Mouse (Mus musculus) monocyte, adult 2 months (primary cell): ENCODE results near the gene Hspa1b.
"Not testable (repeated sequence)": the region's sequence is repeated elsewhere in the genome, so short reads cannot be mapped to it uniquely, and the experiment has no call there.

Experiments
- DNase-seq, 2 experiments: peaks; one replicate each; pipeline ENCODE4 v3.0.0; 2022; ENCODE audit warnings: low spot score in 2 of 2, low read depth in 1 of 2

The Hspa1b gene

GRCm38 (mm10) chr17:34982328-34982727 is 23.3 kb upstream of the Hspa1b start:
- no peak for DNase-seq

- DNase-seq: peak; percentile 84 to 88
Measured at GRCm38 (mm10) chr17:34981690-34982180, 22.7 kb upstream of the Hspa1b start, which contains the start of gene Lsm2. Gene Lsm2 (plus strand): TSS chr17:34981862.

GRCm38 (mm10) chr17:34980655-34981054 is 21.6 kb upstream of the Hspa1b start:
- DNase-seq: no peak

GRCm38 (mm10) chr17:34979631-34980030 is 20.6 kb upstream of the Hspa1b start:
- no peak for DNase-seq

- DNase-seq: no peak
Measured at GRCm38 (mm10) chr17:34978239-34978638, 19.2 kb upstream of the Hspa1b start.

GRCm38 (mm10) chr17:34977000-34977399 is 18.0 kb upstream of the Hspa1b start:
- DNase-seq: no peak

- DNase-seq: no peak
Measured at GRCm38 (mm10) chr17:34975581-34976492, 16.8 kb upstream of the Hspa1b start.

- DNase-seq: peak; percentile 83 to 84
Measured at GRCm38 (mm10) chr17:34972069-34972749, 13.2 kb upstream of the Hspa1b start, which contains the start of the genes Hspa1a and Hspa1l. Gene Hspa1a (minus strand): TSS chr17:34972156. Gene Hspa1l (plus strand): TSS chr17:34972703.

- not testable (repeated sequence) for DNase-seq
Measured at GRCm38 (mm10) chr17:34971694-34972068, 12.6 kb upstream of the Hspa1b start.

GRCm38 (mm10) chr17:34970850-34971249 is 11.8 kb upstream of the Hspa1b start:
- not testable (repeated sequence) for DNase-seq

GRCm38 (mm10) chr17:34969822-34970221 is 10.8 kb upstream of the Hspa1b start, which contains the start of gene Gm20481:
Gene Gm20481 (plus strand): TSS chr17:34969912.
- not testable (repeated sequence) for DNase-seq

GRCm38 (mm10) chr17:34965627-34966026 is 6.6 kb upstream of the Hspa1b start:
- DNase-seq: no peak

GRCm38 (mm10) chr17:34964640-34965049 is 5.6 kb upstream of the Hspa1b start:
- DNase-seq: no peak

- no peak for DNase-seq
Measured at GRCm38 (mm10) chr17:34962841-34963240, 3.8 kb upstream of the Hspa1b start.

GRCm38 (mm10) chr17:34962125-34962524 is 3.1 kb upstream of the Hspa1b start:
- DNase-seq: no peak

GRCm38 (mm10) chr17:34960702-34961493 is 1.9 kb upstream of the Hspa1b start:
- DNase-seq: no peak

GRCm38 (mm10) chr17:34959881-34960515 is 960 bp upstream of the Hspa1b start:
- no peak for DNase-seq

GRCm38 (mm10) chr17:34958734-34959129 is 306 bp downstream of the Hspa1b start:
- not testable (repeated sequence) for DNase-seq

- DNase-seq: not testable (repeated sequence)
Measured at GRCm38 (mm10) chr17:34957966-34958365, 1.1 kb downstream of the Hspa1b start.

GRCm38 (mm10) chr17:34957291-34957690 is 1.7 kb downstream of the Hspa1b start:
- not testable (repeated sequence) for DNase-seq
